Mouse (Mus musculus) induced T-regulatory cell, adult 2 months (primary cell): ENCODE measurements around the gene Hypk.
A peak's percentile ranks its signal among the peaks of the same experiment; 100 is the strongest.

Experiments
- DNase-seq: peaks from one replicate; pipeline ENCODE4 v3.0.0-alpha.2; 2012; ENCODE audit warnings: low read depth

The Hypk gene

GRCm38 (mm10) chr2:121505942-121506882 lies 53.1 kb downstream of the Hypk start, which contains the start of the genes Mfap1a and Wdr76:
TSS of gene Mfap1a (minus strand) at chr2:121506665.
TSS of gene Wdr76 (plus strand) at chr2:121506723.
- peak; percentile 94 for DNase-seq

DNA sequence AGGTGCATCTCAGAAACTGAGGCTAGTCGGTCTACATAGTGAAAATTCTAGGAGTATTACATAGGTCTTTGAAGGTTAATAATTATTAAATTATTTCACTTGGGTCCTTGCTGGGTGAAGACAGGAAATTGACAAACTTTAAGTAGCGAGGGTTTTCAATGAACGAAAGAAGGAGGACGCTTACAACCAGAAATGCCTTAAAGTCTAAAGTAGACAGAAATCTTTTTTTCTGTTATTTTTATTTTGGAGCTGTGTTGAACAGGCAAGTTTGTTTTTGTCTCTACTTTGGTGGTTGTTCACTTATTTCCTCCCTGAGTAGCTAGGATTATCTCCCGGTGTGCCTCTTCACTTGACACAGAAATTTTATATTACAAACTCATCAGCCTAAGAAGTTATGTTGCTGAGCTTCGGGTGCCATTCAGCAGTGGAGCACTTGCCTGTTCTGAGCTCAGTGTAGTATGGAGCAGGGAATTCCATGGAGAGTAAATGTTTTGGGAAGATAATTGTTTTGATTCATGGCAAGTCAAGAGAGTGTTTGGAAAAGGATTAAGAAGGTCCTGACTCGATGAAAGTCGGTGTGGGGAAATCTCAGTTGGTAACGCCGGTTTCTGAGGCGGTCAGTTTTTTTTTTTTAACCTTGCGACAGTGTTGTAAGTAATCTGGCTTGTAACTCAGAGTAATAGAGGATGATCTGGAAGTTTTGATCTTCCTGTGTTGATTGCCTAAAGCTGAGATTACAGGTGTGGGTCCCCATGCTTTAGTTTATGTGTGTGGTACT lies 54.3 kb downstream of the Hypk start:
- peak; percentile 38 for DNase-seq

- no peak for DNase-seq
These were observed 54.9 kb downstream of the Hypk start for GRCm38 (mm10) chr2:121507951-121508330.
